Mouse (Mus musculus) stomach, postnatal 0 days (tissue): Measurements from ENCODE around the gene Klhl32.

Source experiments
- CTCF ChIP-seq: IDR thresholded peaks from 2 replicates; pipeline ENCODE4 v1.5.1; 2016; ENCODE audit warnings: antibody characterized with exemption, low read depth, mild to moderate bottlenecking, moderate library complexity
- EP300 ChIP-seq: optimal IDR thresholded peaks from 2 replicates; pipeline ENCODE3; 2016; ENCODE audit warnings: antibody characterized with exemption

- TF ChIP-seq CTCF = no peak
- TF ChIP-seq EP300 = no peak
These were observed 53.1 kb downstream of the Klhl32 start for GRCm38 (mm10) chr4:24797868-24798267.
